Mouse (Mus musculus) kidney, adult 8-10 months (tissue): ENCODE results near the gene Lclat1.
A peak's percentile ranks its signal among the peaks of the same experiment; 100 is the strongest.

Experiments used
- DNase-seq, 2 experiments: peaks; one replicate each; pipeline ENCODE4 v3.0.0; 2022

The Lclat1 gene

GRCm38 (mm10) chr17:73091368-73091767 lies 16.4 kb upstream of the Lclat1 start:
- no peak for DNase-seq

- DNase-seq: no peak
Measured at GRCm38 (mm10) chr17:73092103-73093097, 15.4 kb upstream of the Lclat1 start.

- DNase-seq: no peak
Measured at GRCm38 (mm10) chr17:73095070-73095469, 12.7 kb upstream of the Lclat1 start.

GRCm38 (mm10) chr17:73095585-73095984 lies 12.2 kb upstream of the Lclat1 start:
- DNase-seq: no peak

- DNase-seq: peak in 1 of 2 experiments; percentile 60
Measured at GRCm38 (mm10) chr17:73096484-73096883, 11.3 kb upstream of the Lclat1 start.

GRCm38 (mm10) chr17:73098636-73099035 lies 9.1 kb upstream of the Lclat1 start:
- DNase-seq: no peak

- no peak for DNase-seq
Measured at GRCm38 (mm10) chr17:73100396-73100795, 7.4 kb upstream of the Lclat1 start.

- no peak for DNase-seq
Measured at GRCm38 (mm10) chr17:73102538-73102937, 5.2 kb upstream of the Lclat1 start.

- DNase-seq: peak; percentile 22 to 23
Measured at GRCm38 (mm10) chr17:73108170-73108887, 544 bp downstream of the Lclat1 start.

GRCm38 (mm10) chr17:73108888-73109259 lies 1.1 kb downstream of the Lclat1 start:
- DNase-seq: no peak

GRCm38 (mm10) chr17:73112128-73112527 lies 4.3 kb downstream of the Lclat1 start:
- DNase-seq: no peak

GRCm38 (mm10) chr17:73112601-73113000 lies 4.8 kb downstream of the Lclat1 start:
- DNase-seq: peak; percentile 33 to 41

GRCm38 (mm10) chr17:73113230-73113629 lies 5.4 kb downstream of the Lclat1 start:
- peak; percentile 57 to 74 for DNase-seq

- no peak for DNase-seq
Measured at GRCm38 (mm10) chr17:73118134-73118533, 10.3 kb downstream of the Lclat1 start.

GRCm38 (mm10) chr17:73118702-73119101 lies 10.9 kb downstream of the Lclat1 start:
- DNase-seq: no peak

GRCm38 (mm10) chr17:73119150-73119549 lies 11.4 kb downstream of the Lclat1 start:
- no peak for DNase-seq

GRCm38 (mm10) chr17:73120545-73120944 lies 12.8 kb downstream of the Lclat1 start:
- no peak for DNase-seq

GRCm38 (mm10) chr17:73121726-73122125 lies 13.9 kb downstream of the Lclat1 start:
- no peak for DNase-seq

- DNase-seq: no peak
Measured at GRCm38 (mm10) chr17:73126349-73126748, 18.6 kb downstream of the Lclat1 start.

- no peak for DNase-seq
Measured at GRCm38 (mm10) chr17:73126903-73127302, 19.1 kb downstream of the Lclat1 start.

GRCm38 (mm10) chr17:73136562-73137484 lies 29.0 kb downstream of the Lclat1 start:
- DNase-seq: no peak

- DNase-seq: no peak
Measured at GRCm38 (mm10) chr17:73138217-73138616, 30.4 kb downstream of the Lclat1 start.

- DNase-seq: no peak
Measured at GRCm38 (mm10) chr17:73142029-73142428, 34.2 kb downstream of the Lclat1 start.
